Mouse (Mus musculus) limb, embryonic 10.5 days (tissue): ENCODE measurements around the gene Tssc4. TPM values are rescaled to one million over a fixed set of nuclear protein-coding genes. Genes with fewer than 3 reads are reported as not detected.

Experiments used
- DNase-seq: peaks from one replicate; pipeline ENCODE4 v3.0.0-alpha.2; 2017; ENCODE audit warnings: low spot score
- H3K27ac ChIP-seq: fragments of 300-500 bp; sonication (generic); 2 replicates; pipeline ENCODE4 v1.5.1; 2016; ENCODE audit warnings: mild to moderate bottlenecking
- H3K27me3 ChIP-seq: fragments of 300-500 bp; sonication (generic); 2 replicates; pipeline ENCODE4 v1.6.1; 2016; ENCODE audit warnings: low read depth, mild to moderate bottlenecking; ENCODE audit not compliant: poor library complexity, severe bottlenecking
- H3K36me3 ChIP-seq: fragments of 300-500 bp; sonication (generic); 2 replicates; pipeline ENCODE4 v1.6.1; 2016; ENCODE audit warnings: mild to moderate bottlenecking, moderate library complexity
- H3K4me1 ChIP-seq: fragments of 300-500 bp; sonication (generic); 2 replicates; pipeline ENCODE4 v1.6.1; 2016
- H3K4me3 ChIP-seq: fragments of 300-500 bp; sonication (generic); 2 replicates; pipeline ENCODE4 v1.5.1; 2016; ENCODE audit warnings: mild to moderate bottlenecking, moderate library complexity
- H3K9me3 ChIP-seq: fragments of 300-500 bp; sonication (generic); replicated peaks from 2 replicates; pipeline ENCODE4 v1.6.1; 2016; ENCODE audit warnings: mild to moderate bottlenecking
- WGBS: fragments of 180-500 bp; shearing (Covaris S2); methylation state at CpG from one replicate; pipeline ENCODE4 v1.1.7; 2016; 5-methylcytosine and 5-hydroxymethylcytosine counted together
- polyA plus RNA-seq: library from polyadenylated mRNA; unstranded; fragments of >200 nt; fragmentation: Nextera tagmentation; extraction: Ambion mirVana; gene quantifications from 2 replicates; pipeline ENCODE4 v1.2.1, GENCODE M21; 2016

The Tssc4 gene
- polyA plus RNA-seq, 1 experiment from 2014 or later = 157 TPM

GRCm38 (mm10) chr7:143051316-143051715 lies 17.7 kb upstream of the Tssc4 start:
- Histone ChIP-seq H3K9me3 (no peaks in the 10 kb centered on the region), H3K4me1 (peaks cover 38% of the 10 kb centered on the region), H3K36me3 (peaks cover 15% of the 10 kb centered on the region), H3K27me3 (no peaks in the 10 kb centered on the region), H3K4me3 (no peak overlapping the region), H3K27ac (no peak overlapping the region)
- 75% methylated on average over 2 of the region's 2 CpGs for WGBS
- no peak for DNase-seq

GRCm38 (mm10) chr7:143052626-143053007 lies 16.4 kb upstream of the Tssc4 start, which contains the start of gene Cd81:
Cd81 (plus strand) TSS chr7:143052739.
- Histone ChIP-seq H3K9me3 (no peaks in the 10 kb centered on the region), H3K36me3 (peaks cover 28% of the 10 kb centered on the region), H3K4me1 (peaks cover 49% of the 10 kb centered on the region), H3K4me3 (peak within 1 kb of the TSS; percentile 70), H3K27me3 (no peaks in the 10 kb centered on the region), H3K27ac (peak within 1 kb of the TSS; percentile 93)
- under 1% methylated on average over 37 of the region's 37 CpGs for WGBS
- DNase-seq = peak; percentile 87

GRCm38 (mm10) chr7:143053008-143053899 lies 15.8 kb upstream of the Tssc4 start:
- under 1% methylated on average over 46 of the region's 46 CpGs for WGBS
- H3K9me3 ChIP-seq = no peaks in the 10 kb centered on the region
- H3K27ac ChIP-seq = peak overlapping the region; percentile 93
- H3K36me3 ChIP-seq = peaks cover 34% of the 10 kb centered on the region
- DNase-seq = peak; percentile 77
- peaks cover 56% of the 10 kb centered on the region for H3K4me1 ChIP-seq
- H3K4me3 ChIP-seq = peak overlapping the region; percentile 70
- H3K27me3 ChIP-seq = no peaks in the 10 kb centered on the region

- no peaks in the 10 kb centered on the region for H3K27me3 ChIP-seq
- 64% methylated on average over 11 of the region's 11 CpGs for WGBS
- no peaks in the 10 kb centered on the region for H3K9me3 ChIP-seq
- peak overlapping the region; percentile 70 for H3K4me3 ChIP-seq
- H3K27ac ChIP-seq = peak overlapping the region; percentile 93
- H3K4me1 ChIP-seq = peaks cover 63% of the 10 kb centered on the region
- peaks cover 43% of the 10 kb centered on the region for H3K36me3 ChIP-seq
- no peak for DNase-seq
Measured at GRCm38 (mm10) chr7:143053961-143054611, 15.0 kb upstream of the Tssc4 start.

GRCm38 (mm10) chr7:143054612-143054965 lies 14.5 kb upstream of the Tssc4 start:
- Histone ChIP-seq H3K27ac (0 out of 2 replicates have a peak overlapping the region, but pooled peaks have one; percentile 93), H3K9me3 (no peaks in the 10 kb centered on the region), H3K4me1 (peaks cover 67% of the 10 kb centered on the region), H3K36me3 (peaks cover 48% of the 10 kb centered on the region), H3K27me3 (no peaks in the 10 kb centered on the region), H3K4me3 (peak overlapping the region; percentile 70)
- 75% methylated on average over 3 of the region's 3 CpGs for WGBS
- DNase-seq = no peak

- no peak for DNase-seq
- Histone ChIP-seq H3K36me3 (peaks cover 51% of the 10 kb centered on the region), H3K27me3 (no peaks in the 10 kb centered on the region), H3K9me3 (no peaks in the 10 kb centered on the region), H3K27ac (0 out of 2 replicates have a peak overlapping the region, but pooled peaks have one; percentile 93), H3K4me1 (peaks cover 67% of the 10 kb centered on the region), H3K4me3 (peak overlapping the region; percentile 70)
- WGBS = 93% methylated on average over 3 of the region's 3 CpGs
Measured at GRCm38 (mm10) chr7:143055001-143055400, 14.0 kb upstream of the Tssc4 start.

- Histone ChIP-seq H3K36me3 (peaks cover 58% of the 10 kb centered on the region), H3K27me3 (no peaks in the 10 kb centered on the region), H3K9me3 (no peaks in the 10 kb centered on the region), H3K4me3 (peak overlapping the region; percentile 70), H3K4me1 (peaks cover 67% of the 10 kb centered on the region), H3K27ac (peak overlapping the region; percentile 33; the same call in 1 of the 2 replicates)
- 82% methylated on average over 11 of the region's 11 CpGs for WGBS
- no peak for DNase-seq
Measured at GRCm38 (mm10) chr7:143055499-143056186, 13.4 kb upstream of the Tssc4 start.

- H3K36me3 ChIP-seq = peaks cover 71% of the 10 kb centered on the region
- no peak overlapping the region for H3K4me3 ChIP-seq
- DNase-seq = no peak
- WGBS = 88% methylated on average over 5 of the region's 5 CpGs
- H3K9me3 ChIP-seq = no peaks in the 10 kb centered on the region
- no peak overlapping the region for H3K27ac ChIP-seq
- H3K4me1 ChIP-seq = peaks cover 64% of the 10 kb centered on the region
- H3K27me3 ChIP-seq = no peaks in the 10 kb centered on the region
Measured at GRCm38 (mm10) chr7:143057023-143057422, 12.0 kb upstream of the Tssc4 start.

- peaks cover 79% of the 10 kb centered on the region for H3K36me3 ChIP-seq
- H3K9me3 ChIP-seq = no peaks in the 10 kb centered on the region
- WGBS = 77% methylated on average over 9 of the region's 9 CpGs
- DNase-seq = no peak
- no peak overlapping the region for H3K27ac ChIP-seq
- H3K4me1 ChIP-seq = peaks cover 59% of the 10 kb centered on the region
- no peak overlapping the region for H3K4me3 ChIP-seq
- no peaks in the 10 kb centered on the region for H3K27me3 ChIP-seq
Measured at GRCm38 (mm10) chr7:143057667-143058220, 11.3 kb upstream of the Tssc4 start.

- Histone ChIP-seq H3K4me3 (no peak overlapping the region), H3K9me3 (no peaks in the 10 kb centered on the region), H3K36me3 (peaks cover 84% of the 10 kb centered on the region), H3K27me3 (no peaks in the 10 kb centered on the region), H3K4me1 (peaks cover 59% of the 10 kb centered on the region), H3K27ac (no peak overlapping the region)
- no peak for DNase-seq
- 78% methylated on average over 5 of the region's 5 CpGs for WGBS
Measured at GRCm38 (mm10) chr7:143058221-143058697, 10.8 kb upstream of the Tssc4 start.

- Histone ChIP-seq H3K9me3 (no peaks in the 10 kb centered on the region), H3K27me3 (no peaks in the 10 kb centered on the region), H3K36me3 (peaks cover 95% of the 10 kb centered on the region), H3K4me1 (peaks cover 48% of the 10 kb centered on the region), H3K4me3 (no peak overlapping the region), H3K27ac (peak overlapping the region; percentile 14; the same call in 1 of the 2 replicates)
- no peak for DNase-seq
- WGBS = 88% methylated on average over 5 of the region's 5 CpGs
Measured at GRCm38 (mm10) chr7:143059202-143059870, 9.7 kb upstream of the Tssc4 start.

- Histone ChIP-seq H3K27ac (no peak overlapping the region), H3K9me3 (no peaks in the 10 kb centered on the region), H3K36me3 (peaks cover 99% of the 10 kb centered on the region), H3K4me1 (peaks cover 19% of the 10 kb centered on the region), H3K4me3 (no peak overlapping the region), H3K27me3 (no peaks in the 10 kb centered on the region)
- WGBS = 92% methylated on average over 2 of the region's 2 CpGs
- DNase-seq = no peak
Measured at GRCm38 (mm10) chr7:143062704-143063103, 6.3 kb upstream of the Tssc4 start.
